Mouse (Mus musculus): ENCODE results near the gene Ffar1.

DNA sequence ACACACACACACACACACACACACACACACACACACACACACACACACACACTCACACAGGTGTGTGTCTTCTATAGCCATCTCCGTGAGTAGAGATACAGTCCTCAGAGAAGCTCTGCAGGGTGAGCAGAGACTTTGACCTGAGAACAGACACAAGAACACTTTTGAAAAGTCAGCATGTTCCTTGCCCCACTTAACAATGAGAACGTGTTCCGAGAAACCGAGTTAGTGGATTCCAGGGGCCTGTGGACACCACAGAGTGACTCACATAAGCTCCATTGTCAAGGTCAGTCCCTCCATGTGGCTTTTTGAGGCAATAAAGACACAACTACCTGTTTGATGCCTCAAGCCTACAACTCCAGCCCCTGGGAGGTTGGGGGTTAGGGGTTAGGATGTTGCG lies 14.0 kb downstream of the Ffar1 start:
- no peak for TF ChIP-seq CTCF (IDR thresholded peaks at IDR 0.05; ENCODE audit: control insufficient read depth, insufficient read depth, low read length)
- no peak for TF ChIP-seq POLR2A (IDR thresholded peaks at IDR 0.05; ENCODE audit: borderline replicate concordance, control insufficient read depth, low read depth, low read length)
